Mouse (Mus musculus) embryonic facial prominence, embryonic 13.5 days (tissue): ENCODE data around the gene B3gat1. TPM values are rescaled to one million over a fixed set of nuclear protein-coding genes. Genes with fewer than 3 reads are reported as not detected.

ENCODE experiments used
- ATAC-seq: fragments of 200-750 bp; cut with Nextera tagmentation; 2 replicates; pipeline ENCODE4 v1.8.0; 2017; ENCODE audit warnings: low read depth; ENCODE audit not compliant: insufficient number of reproducible peaks, insufficient read depth, low FRiP score, low TSS enrichment
- H3K27ac ChIP-seq: fragments of 300-500 bp; sonication (generic); 2 replicates; pipeline ENCODE4 v1.5.1; 2015; ENCODE audit warnings: moderate library complexity, mild to moderate bottlenecking, inconsistent platforms
- H3K27me3 ChIP-seq: fragments of 300-500 bp; sonication (generic); 2 replicates; pipeline ENCODE4 v1.6.1; 2015; ENCODE audit warnings: mild to moderate bottlenecking, inconsistent platforms
- H3K36me3 ChIP-seq: fragments of 300-500 bp; sonication (generic); 2 replicates; pipeline ENCODE4 v1.6.1; 2015; ENCODE audit warnings: mild to moderate bottlenecking, inconsistent platforms
- H3K4me1 ChIP-seq: fragments of 300-500 bp; sonication (generic); 2 replicates; pipeline ENCODE4 v1.6.1; 2015; ENCODE audit warnings: inconsistent platforms
- H3K4me2 ChIP-seq: fragments of 300-500 bp; sonication (generic); 2 replicates; pipeline ENCODE4 v1.6.1; 2015; ENCODE audit warnings: moderate library complexity, mild to moderate bottlenecking, inconsistent platforms
- H3K4me3 ChIP-seq: fragments of 300-500 bp; sonication (generic); 2 replicates; pipeline ENCODE4 v1.5.1; 2015; ENCODE audit warnings: mild to moderate bottlenecking, inconsistent platforms
- H3K9ac ChIP-seq: fragments of 300-500 bp; sonication (generic); 2 replicates; pipeline ENCODE4 v1.6.1; 2015; ENCODE audit warnings: mild to moderate bottlenecking, inconsistent platforms
- H3K9me3 ChIP-seq: fragments of 300-500 bp; sonication (generic); 2 replicates; pipeline ENCODE4 v1.6.1; 2016; ENCODE audit warnings: inconsistent platforms
- WGBS: fragments of 180-500 bp; shearing (Covaris S2); methylation state at CpG from one replicate; pipeline ENCODE4 v1.1.7; 2015; ENCODE audit warnings: mixed read lengths; 5-methylcytosine and 5-hydroxymethylcytosine counted together
- polyA plus RNA-seq: library from polyadenylated mRNA; unstranded; fragments of >200 nt; fragmentation: Nextera tagmentation; extraction: Ambion mirVana; gene quantifications from 2 replicates; pipeline ENCODE4 v1.2.1, GENCODE M21; 2015

B3gat1 gene
- polyA plus RNA-seq, 1 experiment from 2014 or later, result 1.8 TPM

DNA sequence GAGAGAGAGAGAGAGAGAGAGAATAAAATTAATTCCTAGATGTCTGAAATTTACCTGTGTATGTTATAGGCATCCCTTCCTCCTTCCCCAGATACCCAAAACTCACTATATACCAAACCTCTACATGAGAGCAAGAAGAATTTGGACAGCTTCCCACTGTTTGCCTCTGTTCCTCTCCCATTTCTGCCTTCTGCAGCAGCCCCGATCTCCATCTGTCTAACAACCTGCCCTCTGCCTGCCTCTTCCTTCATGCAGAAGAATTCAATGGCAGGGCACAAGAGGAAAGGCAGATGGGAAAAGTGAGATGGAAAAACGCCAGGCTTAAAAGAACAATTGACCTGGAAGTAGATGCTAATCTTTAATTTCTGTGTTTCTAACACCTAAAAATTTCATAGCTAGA, 5.0 kb upstream of the B3gat1 start:
- Histone ChIP-seq H3K36me3 (no peaks in the 10 kb centered on the region), H3K27ac (no peak overlapping the region), H3K4me1 (0 out of 2 replicates have a peak, but pooled peaks cover 4% of the 10 kb centered on the region), H3K9ac (no peak overlapping the region), H3K27me3 (peaks cover 35% of the 10 kb centered on the region), H3K4me3 (no peak overlapping the region), H3K4me2 (no peak overlapping the region), H3K9me3 (no peaks in the 10 kb centered on the region)
- ATAC-seq, result no peak
- WGBS, result 78% methylated on average over 2 of the region's 2 CpGs

DNA sequence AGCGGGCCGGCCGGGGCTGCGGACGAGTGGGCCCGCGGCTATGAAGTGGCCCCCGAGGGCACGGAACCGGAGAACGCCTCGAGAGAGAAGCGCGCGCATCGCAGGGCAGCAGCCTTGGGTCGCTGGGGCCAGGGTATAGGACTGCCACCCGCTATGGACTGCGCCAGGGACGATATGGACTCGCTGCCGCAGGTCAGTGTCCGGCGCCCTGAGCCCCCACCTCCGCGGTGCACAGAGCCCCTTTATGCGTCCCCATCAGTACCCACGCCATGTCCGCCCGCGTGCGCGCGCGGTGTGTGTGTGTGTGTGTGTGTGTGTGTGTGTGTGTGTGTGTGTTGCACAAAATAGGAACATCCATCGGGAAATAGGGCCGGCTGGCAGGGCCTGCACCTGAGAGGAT, 458 bp downstream of the B3gat1 start:
- H3K4me1 ChIP-seq, result 0 out of 2 replicates have a peak, but pooled peaks cover 9% of the 10 kb centered on the region
- peak overlapping the region; percentile 76 for H3K9ac ChIP-seq
- no peak overlapping the region for H3K27ac ChIP-seq
- ATAC-seq, result 0 out of 2 replicates have a peak, but pooled peaks have one; percentile 35
- H3K27me3 ChIP-seq, result peaks cover 68% of the 10 kb centered on the region
- peak overlapping the region; percentile 61 for H3K4me3 ChIP-seq
- peak overlapping the region; percentile 97 for H3K4me2 ChIP-seq
- no peaks in the 10 kb centered on the region for H3K36me3 ChIP-seq
- H3K9me3 ChIP-seq, result no peaks in the 10 kb centered on the region
- WGBS, result under 1% methylated on average over 37 of the region's 37 CpGs

DNA sequence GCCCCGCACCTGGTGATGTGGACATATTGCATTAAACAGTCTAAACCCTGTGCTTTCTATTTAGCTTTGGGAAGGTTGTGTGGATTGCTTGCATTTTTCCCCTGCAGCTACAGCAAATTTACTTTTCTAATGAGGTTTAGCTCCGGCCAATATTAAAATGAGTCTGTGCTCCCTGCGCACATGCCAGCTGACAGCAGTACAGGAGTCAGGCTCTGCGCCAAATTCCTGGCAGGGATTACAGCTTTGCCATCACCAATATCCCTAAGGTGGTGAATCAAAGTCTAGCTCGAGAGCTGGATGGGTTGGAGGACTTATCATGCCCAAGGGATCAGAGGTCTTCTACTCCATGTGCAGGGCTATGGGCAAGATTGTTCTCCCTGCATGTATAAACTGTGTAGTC, 3.6 kb downstream of the B3gat1 start:
- H3K4me3 ChIP-seq, result no peak overlapping the region
- H3K27ac ChIP-seq, result no peak overlapping the region
- no peaks in the 10 kb centered on the region for H3K9me3 ChIP-seq
- 69% methylated on average over 5 of the region's 5 CpGs for WGBS
- H3K4me1 ChIP-seq, result 0 out of 2 replicates have a peak, but pooled peaks cover 9% of the 10 kb centered on the region
- H3K27me3 ChIP-seq, result peaks cover 48% of the 10 kb centered on the region
- no peaks in the 10 kb centered on the region for H3K36me3 ChIP-seq
- H3K4me2 ChIP-seq, result no peak overlapping the region
- ATAC-seq, result no peak
- no peak overlapping the region for H3K9ac ChIP-seq

DNA sequence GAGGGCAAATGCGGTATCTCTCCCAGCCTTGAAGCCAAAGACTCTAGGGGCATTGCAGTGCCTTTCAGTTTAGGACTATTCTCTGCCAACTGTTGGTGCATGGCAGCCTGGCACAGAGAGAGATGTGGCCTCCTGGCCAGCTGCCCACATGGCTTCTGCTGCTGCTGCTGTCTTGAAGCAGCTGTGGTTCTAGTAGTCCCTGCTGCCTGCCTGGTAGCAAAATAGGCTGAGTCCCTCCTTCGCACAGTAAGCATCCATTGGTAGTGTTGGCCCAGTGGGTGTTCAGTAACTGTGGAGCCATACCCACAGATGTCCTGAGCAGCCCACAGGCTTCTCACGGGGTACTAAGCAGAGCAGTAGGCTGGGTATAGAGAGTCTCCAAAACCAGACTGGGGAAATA, 9.3 kb downstream of the B3gat1 start:
- Histone ChIP-seq H3K9me3 (no peaks in the 10 kb centered on the region), H3K4me2 (no peak overlapping the region), H3K9ac (no peak overlapping the region), H3K36me3 (no peaks in the 10 kb centered on the region), H3K4me3 (no peak overlapping the region), H3K4me1 (no peaks in the 10 kb centered on the region), H3K27me3 (no peaks in the 10 kb centered on the region), H3K27ac (no peak overlapping the region)
- WGBS, result 82% methylated on average over 3 of the region's 3 CpGs
- ATAC-seq, result no peak

DNA sequence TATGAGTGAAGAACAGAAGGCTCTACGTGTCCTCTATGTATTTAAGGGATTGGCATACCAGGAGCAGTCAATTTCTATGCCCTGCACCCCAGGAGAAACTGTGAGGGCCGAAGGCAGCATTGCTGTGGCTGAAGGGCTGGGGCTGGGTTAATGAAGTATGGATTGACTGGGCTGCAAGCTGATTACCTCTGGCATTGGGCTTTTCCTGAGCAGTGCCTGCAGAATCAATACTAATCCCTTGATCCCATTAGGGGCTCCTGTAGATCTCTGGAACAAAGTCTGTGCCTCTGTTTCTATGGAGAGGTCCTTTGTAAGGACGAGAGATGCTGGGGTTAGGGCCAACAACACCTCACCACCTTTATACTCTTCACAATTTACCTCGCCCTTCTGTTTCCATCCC, 13.6 kb downstream of the B3gat1 start:
- Histone ChIP-seq H3K4me3 (no peak overlapping the region), H3K9me3 (no peaks in the 10 kb centered on the region), H3K4me1 (no peaks in the 10 kb centered on the region), H3K4me2 (no peak overlapping the region), H3K9ac (no peak overlapping the region), H3K27ac (no peak overlapping the region), H3K36me3 (no peaks in the 10 kb centered on the region), H3K27me3 (no peaks in the 10 kb centered on the region)
- 43% methylated on average over 4 of the region's 4 CpGs for WGBS
- no peak for ATAC-seq

DNA sequence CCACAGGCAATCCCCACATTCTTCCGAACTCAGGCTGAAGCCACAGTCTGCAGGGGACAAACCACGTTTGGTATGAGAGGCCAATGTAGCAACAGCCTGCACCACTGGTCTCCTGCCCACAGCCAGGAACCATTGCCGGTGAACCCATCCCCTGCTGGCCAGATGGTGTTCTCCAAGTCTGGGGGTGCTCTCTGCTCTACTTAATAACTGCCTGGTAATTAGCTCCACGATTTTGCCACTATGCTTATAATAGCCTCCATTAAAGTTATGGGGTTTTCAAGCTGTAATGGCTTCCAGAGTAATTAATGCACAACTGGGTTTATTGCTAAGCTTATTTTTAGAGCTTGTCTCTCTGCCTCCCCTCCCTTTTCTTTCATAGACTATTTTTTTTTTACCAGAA, 15.4 kb downstream of the B3gat1 start:
- H3K9me3 ChIP-seq, result no peaks in the 10 kb centered on the region
- H3K4me1 ChIP-seq, result no peaks in the 10 kb centered on the region
- WGBS, result 71% methylated on average over 4 of the region's 4 CpGs
- no peak overlapping the region for H3K4me2 ChIP-seq
- no peak overlapping the region for H3K27ac ChIP-seq
- no peaks in the 10 kb centered on the region for H3K27me3 ChIP-seq
- no peaks in the 10 kb centered on the region for H3K36me3 ChIP-seq
- H3K9ac ChIP-seq, result no peak overlapping the region
- ATAC-seq, result no peak
- H3K4me3 ChIP-seq, result no peak overlapping the region

DNA sequence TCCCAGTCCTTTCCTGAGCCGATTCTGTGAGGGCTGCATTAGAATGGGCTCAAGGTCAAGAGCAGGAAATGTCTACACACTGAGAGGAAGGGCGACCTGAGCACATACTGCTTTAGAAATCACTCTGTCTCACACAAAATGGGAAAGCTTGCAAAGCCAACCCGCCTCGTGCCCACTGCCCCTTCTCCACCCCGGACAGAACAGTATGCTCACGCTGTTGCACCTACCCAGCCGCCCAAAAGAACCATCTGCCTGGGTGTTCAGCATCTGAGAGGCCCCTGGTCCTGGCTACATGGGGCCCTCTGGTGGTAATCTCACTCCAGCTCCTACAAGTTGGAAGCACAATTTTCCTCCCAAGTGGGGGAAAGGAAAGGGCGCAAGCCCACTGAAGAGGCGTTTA, 26.6 kb downstream of the B3gat1 start:
- Histone ChIP-seq H3K4me3 (no peak overlapping the region), H3K4me2 (no peak overlapping the region), H3K9ac (no peak overlapping the region), H3K27me3 (no peaks in the 10 kb centered on the region), H3K4me1 (no peaks in the 10 kb centered on the region; the same call in 1 of the 2 replicates), H3K36me3 (no peaks in the 10 kb centered on the region; the same call in 1 of the 2 replicates), H3K27ac (no peak overlapping the region), H3K9me3 (no peaks in the 10 kb centered on the region)
- WGBS, result 35% methylated on average over 9 of the region's 9 CpGs
- no peak for ATAC-seq

DNA sequence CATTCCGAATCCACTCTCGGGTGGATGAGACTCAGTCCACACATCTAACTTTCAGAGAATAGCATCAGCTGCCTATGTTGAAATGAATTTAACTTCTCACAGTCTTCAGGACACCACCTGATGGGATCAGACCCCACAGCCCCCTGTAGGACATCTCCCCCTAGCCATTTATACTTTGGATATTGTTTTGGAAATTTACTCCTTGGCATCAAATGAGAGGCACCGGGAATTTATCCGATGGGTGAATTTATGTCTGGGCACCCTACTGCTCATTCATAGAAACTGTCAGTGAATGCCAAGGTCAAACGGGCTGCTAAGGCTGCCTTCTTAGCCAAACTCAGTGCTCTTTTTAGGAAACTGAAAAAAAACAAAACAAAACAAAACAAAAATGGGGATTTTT, 27.0 kb downstream of the B3gat1 start:
- Histone ChIP-seq H3K27ac (no peak overlapping the region), H3K27me3 (no peaks in the 10 kb centered on the region), H3K9me3 (no peaks in the 10 kb centered on the region), H3K4me3 (no peak overlapping the region), H3K4me1 (no peaks in the 10 kb centered on the region; the same call in 1 of the 2 replicates), H3K4me2 (no peak overlapping the region), H3K9ac (no peak overlapping the region), H3K36me3 (no peaks in the 10 kb centered on the region; the same call in 1 of the 2 replicates)
- no peak for ATAC-seq
- WGBS, result 75% methylated on average over 5 of the region's 5 CpGs

DNA sequence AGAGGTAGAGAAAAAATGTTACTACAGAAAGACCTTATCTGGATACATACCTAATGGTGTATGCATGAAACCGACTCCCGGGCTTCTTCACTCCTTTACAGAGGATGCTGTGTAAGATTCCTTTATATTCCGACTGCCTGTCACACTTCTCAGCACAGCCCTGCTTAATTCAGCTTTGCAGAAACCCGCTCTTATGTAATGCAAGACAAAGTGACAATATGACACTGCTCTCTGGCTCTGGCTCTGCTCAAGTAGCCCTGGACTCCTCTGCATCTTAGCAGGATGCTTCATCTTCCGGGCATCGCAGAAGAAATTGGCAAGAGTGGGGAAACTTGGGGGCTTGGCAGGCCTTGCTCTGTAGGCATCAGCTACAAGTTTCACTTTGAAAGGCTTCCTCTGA, 28.9 kb downstream of the B3gat1 start:
- H3K27ac ChIP-seq, result no peak overlapping the region
- H3K27me3 ChIP-seq, result no peaks in the 10 kb centered on the region
- no peak for ATAC-seq
- H3K9ac ChIP-seq, result no peak overlapping the region
- H3K4me1 ChIP-seq, result no peaks in the 10 kb centered on the region; the same call in 1 of the 2 replicates
- 87% methylated on average over 6 of the region's 6 CpGs for WGBS
- H3K36me3 ChIP-seq, result no peaks in the 10 kb centered on the region
- H3K9me3 ChIP-seq, result no peaks in the 10 kb centered on the region
- H3K4me3 ChIP-seq, result no peak overlapping the region
- no peak overlapping the region for H3K4me2 ChIP-seq

DNA sequence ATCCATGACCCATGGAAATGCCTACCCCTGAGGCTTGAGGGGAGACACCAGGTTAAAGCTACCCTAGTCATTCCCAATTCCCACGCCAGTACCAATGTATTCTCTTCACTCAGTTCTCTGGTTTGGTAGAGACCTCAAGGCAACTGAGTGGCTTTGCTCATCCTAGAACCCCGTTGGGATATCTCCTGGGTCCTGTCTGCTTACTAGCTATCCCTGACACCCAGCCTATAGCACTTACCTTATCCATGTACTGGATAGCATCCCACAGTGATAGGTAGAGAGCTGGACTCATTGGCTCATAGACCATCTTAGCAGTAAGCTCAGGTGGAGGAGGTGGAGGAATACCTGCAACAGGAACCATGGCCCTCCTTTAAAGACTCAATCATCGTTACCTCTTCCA, 34.7 kb downstream of the B3gat1 start:
- H3K36me3 ChIP-seq, result no peaks in the 10 kb centered on the region
- H3K9me3 ChIP-seq, result no peaks in the 10 kb centered on the region
- 83% methylated on average over 3 of the region's 3 CpGs for WGBS
- ATAC-seq, result no peak
- no peak overlapping the region for H3K27ac ChIP-seq
- no peak overlapping the region for H3K4me2 ChIP-seq
- H3K4me3 ChIP-seq, result no peak overlapping the region
- no peaks in the 10 kb centered on the region for H3K4me1 ChIP-seq
- H3K9ac ChIP-seq, result no peak overlapping the region
- H3K27me3 ChIP-seq, result no peaks in the 10 kb centered on the region

DNA sequence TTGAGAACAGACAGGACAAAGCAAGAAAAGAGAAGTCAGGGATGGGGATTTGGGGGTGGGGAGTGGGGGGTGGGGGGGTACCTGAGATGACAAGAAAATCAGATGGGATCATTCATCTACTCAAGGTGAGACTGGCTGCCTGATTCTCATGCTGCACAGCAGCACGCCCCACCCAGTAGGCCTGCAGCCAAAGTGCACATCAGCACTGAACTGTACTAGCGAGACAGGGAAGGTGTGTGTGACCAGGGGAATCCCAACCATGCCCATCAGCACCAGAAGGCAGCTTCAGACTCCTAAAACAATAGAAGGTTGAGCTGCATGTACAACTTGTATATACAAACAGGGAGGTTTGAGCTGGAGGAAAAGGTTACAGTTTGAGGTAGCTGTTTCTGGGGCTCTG, 42.2 kb downstream of the B3gat1 start:
- Histone ChIP-seq H3K4me3 (no peak overlapping the region), H3K36me3 (no peaks in the 10 kb centered on the region), H3K9me3 (no peaks in the 10 kb centered on the region), H3K9ac (no peak overlapping the region), H3K4me1 (0 out of 2 replicates have a peak, but pooled peaks cover 3% of the 10 kb centered on the region), H3K27ac (no peak overlapping the region), H3K27me3 (peaks cover 3% of the 10 kb centered on the region; the same call in 1 of the 2 replicates), H3K4me2 (no peak overlapping the region)
- no peak for ATAC-seq
- 77% methylated on average over 2 of the region's 2 CpGs for WGBS

DNA sequence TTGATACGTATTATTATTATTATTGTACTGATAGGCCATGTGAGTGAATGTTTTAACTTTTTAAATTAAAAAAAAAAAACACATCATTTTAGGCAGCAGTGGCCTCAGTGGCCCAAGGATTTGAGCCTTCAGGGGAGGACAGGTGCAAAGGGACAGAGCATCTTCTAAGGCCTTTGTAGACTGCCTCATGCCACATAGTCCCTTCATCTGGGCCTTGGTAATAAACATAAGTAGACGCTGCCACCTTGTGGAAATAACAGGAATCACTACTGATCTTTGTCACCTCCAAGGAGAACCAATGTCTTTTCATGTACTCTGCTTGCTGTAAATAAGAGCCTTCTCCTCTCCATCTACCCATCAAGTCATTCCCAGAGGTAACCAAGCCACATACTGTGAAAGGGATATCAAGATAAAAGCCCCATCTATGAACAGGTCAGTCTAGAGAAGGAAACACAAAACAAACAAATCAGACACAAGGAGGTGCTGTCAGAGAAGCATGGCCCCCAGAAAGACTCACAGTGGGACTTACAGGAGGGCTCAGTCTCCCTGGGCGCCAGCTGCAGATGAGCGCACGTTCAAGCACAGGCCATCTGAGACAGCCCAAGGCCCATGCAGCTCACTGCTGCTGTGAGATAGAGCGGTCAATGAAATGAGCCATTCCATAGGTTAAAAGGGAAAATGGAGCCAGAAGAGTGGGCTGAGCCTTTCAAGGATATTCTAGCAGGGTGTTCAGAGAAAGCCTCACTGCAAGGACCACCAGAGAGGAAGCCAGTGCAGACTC, 42.8 kb downstream of the B3gat1 start:
- WGBS, result 62% methylated on average over 6 of the region's 6 CpGs
- H3K27ac ChIP-seq, result no peak overlapping the region
- no peak overlapping the region for H3K9ac ChIP-seq
- H3K9me3 ChIP-seq, result no peaks in the 10 kb centered on the region
- H3K27me3 ChIP-seq, result peaks cover 3% of the 10 kb centered on the region; the same call in 1 of the 2 replicates
- no peaks in the 10 kb centered on the region for H3K36me3 ChIP-seq
- H3K4me2 ChIP-seq, result no peak overlapping the region
- no peak for ATAC-seq
- no peak overlapping the region for H3K4me3 ChIP-seq
- 0 out of 2 replicates have a peak, but pooled peaks cover 3% of the 10 kb centered on the region for H3K4me1 ChIP-seq
